Mouse (Mus musculus): ENCODE measurements around the gene Pou3f3. TPM values are rescaled to one million over a fixed set of nuclear protein-coding genes. Genes with fewer than 3 reads are reported as not detected.

Gene Pou3f3
- total and polyA plus RNA-seq, 3 experiments = not detected

DNA sequence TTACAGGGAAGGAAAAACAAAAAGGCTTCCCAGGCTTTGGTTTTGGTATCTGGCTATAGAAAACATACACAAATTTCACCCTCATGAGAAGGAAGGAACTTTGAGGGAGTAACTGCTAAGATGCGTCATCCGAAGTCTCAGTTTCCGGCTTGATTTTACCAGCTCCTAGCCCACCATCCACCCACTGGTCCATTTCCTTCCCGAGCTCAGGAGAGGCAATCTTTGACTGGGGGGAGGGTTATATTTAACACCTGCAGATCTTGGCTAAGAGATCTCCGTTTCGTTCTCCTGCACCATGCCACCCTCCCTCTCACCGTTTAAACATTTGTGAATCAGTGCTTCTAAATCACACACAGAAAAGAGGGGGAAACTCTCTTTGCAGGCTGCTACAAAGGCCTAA lies 32.1 kb downstream of the Pou3f3 start (continued):
- TF ChIP-seq MXI1 (IDR thresholded peaks at IDR 0.05; ENCODE audit: low read depth, low read length) (no peak), USF2 (IDR thresholded peaks at IDR 0.05; ENCODE audit: borderline replicate concordance in 1 of 2, insufficient read depth in 1 of 2, low read depth in 1 of 2, low read length in 2 of 2) (no peak), MYB (IDR thresholded peaks at IDR 0.05; ENCODE audit: low read depth, low read length) (no peak)

DNA sequence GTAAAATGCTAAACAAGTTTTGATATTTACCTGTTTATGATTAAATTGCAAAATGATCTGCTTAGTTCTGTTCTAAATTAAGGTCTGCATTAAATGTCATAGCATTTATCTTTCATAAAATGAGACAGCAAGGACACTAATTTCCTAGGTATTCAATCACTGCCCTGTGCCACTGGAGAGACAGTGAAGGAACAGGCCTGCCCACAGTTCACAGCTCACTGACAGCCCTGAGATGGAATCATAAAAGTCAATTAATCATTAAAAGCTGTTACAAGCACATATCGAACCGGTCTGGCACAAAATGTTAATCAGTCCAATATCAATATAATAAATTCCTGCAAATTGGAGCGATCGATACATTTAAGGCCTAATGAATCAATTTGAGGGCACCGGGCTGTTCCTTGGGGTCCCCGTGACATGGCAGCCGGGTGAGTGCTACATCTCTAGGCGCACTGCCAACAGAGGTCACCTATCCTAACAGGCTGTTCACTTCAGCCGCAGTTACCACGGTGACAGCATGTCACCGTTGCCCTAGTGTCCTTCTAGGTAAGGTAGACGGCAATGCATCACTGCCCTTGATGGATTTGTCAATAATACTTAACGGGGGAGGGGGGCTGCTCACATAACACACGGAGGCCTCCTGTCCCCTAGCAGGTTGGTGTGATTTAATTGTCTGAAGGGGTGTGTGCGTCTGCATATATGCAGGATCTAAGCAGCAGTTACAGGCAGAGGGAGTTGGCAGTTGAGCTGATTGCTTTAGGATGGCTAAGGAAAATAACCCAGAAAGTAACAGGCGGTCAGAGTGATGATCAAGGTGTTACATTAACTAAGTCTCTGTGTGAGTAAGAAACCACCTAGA lies 46.0 kb downstream of the Pou3f3 start:
- H3K4me3 ChIP-seq (ENCODE audit: control insufficient read depth in 1 of 2, insufficient read depth in 1 of 2, low read depth in 2 of 2, low read length in 2 of 2) = no peak overlapping the region
- H3K9ac ChIP-seq (ENCODE audit: control insufficient read depth, low read depth, low read length, poor library complexity, severe bottlenecking) = no peak overlapping the region
- no peak overlapping the region for H3K27ac ChIP-seq (ENCODE audit: control insufficient read depth, low read depth, low read length)
- H3K79me2 ChIP-seq (ENCODE audit: control insufficient read depth, insufficient read depth, low read length, poor library complexity) = no peaks in the 10 kb centered on the region
- TF ChIP-seq POLR2AphosphoS2 (IDR thresholded peaks at IDR 0.05; ENCODE audit: low read length) = no peak
- TF ChIP-seq POLR2AphosphoS5 (IDR thresholded peaks at IDR 0.05; ENCODE audit: borderline replicate concordance, low read depth, low read length) = no peak
- no peak for TF ChIP-seq ZNF384 (IDR thresholded peaks at IDR 0.05; ENCODE audit: low read depth, low read length)
- no peak for TF ChIP-seq MAFK (IDR thresholded peaks at IDR 0.05; ENCODE audit: borderline replicate concordance, low read depth, low read length)
- TF ChIP-seq MXI1 (IDR thresholded peaks at IDR 0.05; ENCODE audit: low read depth, low read length) = no peak
- TF ChIP-seq MAX (IDR thresholded peaks at IDR 0.05; ENCODE audit: low read length) = no peak
- TF ChIP-seq MYC (IDR thresholded peaks at IDR 0.05; ENCODE audit: low read depth, low read length) = no peak
- TF ChIP-seq EP300 (IDR thresholded peaks at IDR 0.05; ENCODE audit: low read depth in 1 of 2, low read length in 2 of 2) = no peak
- TF ChIP-seq ELF1 (IDR thresholded peaks at IDR 0.05; ENCODE audit: low read depth, low read length) = no peak
- TF ChIP-seq SMC3 (IDR thresholded peaks at IDR 0.05; ENCODE audit: low read depth, low read length) = no peak
- no peak for TF ChIP-seq RAD21 (IDR thresholded peaks at IDR 0.05; ENCODE audit: low read depth, low read length)
- TF ChIP-seq SIN3A (IDR thresholded peaks at IDR 0.05; ENCODE audit: low read length) = no peak
- no peak for TF ChIP-seq USF1 (IDR thresholded peaks at IDR 0.05; ENCODE audit: low read depth, low read length)
- TF ChIP-seq E2F4 (IDR thresholded peaks at IDR 0.05; ENCODE audit: borderline replicate concordance, low read depth, low read length) = no peak
- TF ChIP-seq GABPA (IDR thresholded peaks at IDR 0.05; ENCODE audit: low read depth, low read length) = no peak
- TF ChIP-seq TCF12 (IDR thresholded peaks at IDR 0.05; ENCODE audit: low read depth, low read length) = no peak
- no peak for TF ChIP-seq CHD1 (IDR thresholded peaks at IDR 0.05; ENCODE audit: low read depth, low read length)
- no peak for TF ChIP-seq MAZ (IDR thresholded peaks at IDR 0.05; ENCODE audit: low read depth, low read length)
- TF ChIP-seq RCOR1 (IDR thresholded peaks at IDR 0.05; ENCODE audit: low read depth, low read length) = no peak
- no peak for TF ChIP-seq BHLHE40 (IDR thresholded peaks at IDR 0.05; ENCODE audit: borderline replicate concordance, low read depth, low read length)
- H3K27me3 ChIP-seq (ENCODE audit: control insufficient read depth in 1 of 2, insufficient read depth in 2 of 2, low read length in 2 of 2) = no peaks in the 10 kb centered on the region
- no peaks in the 10 kb centered on the region for H3K9me3 ChIP-seq (replicated peaks; ENCODE audit: insufficient read depth, low read length)
- no peak for DNase-seq (ENCODE audit: low read depth, low spot score)
- H3K4me1 ChIP-seq (ENCODE audit: control insufficient read depth in 1 of 2, insufficient read depth in 2 of 2, low read length in 2 of 2) = no peaks in the 10 kb centered on the region
- no peaks in the 10 kb centered on the region for H3K36me3 ChIP-seq (ENCODE audit: control insufficient read depth in 1 of 2, insufficient read depth in 2 of 2, low read length in 2 of 2)
